ENCODE assay signal across 8 mouse cellular contexts in genomic region chr4:132638461-132639190, GRCm38 (mm10). TPM values are rescaled to one million over a fixed set of nuclear protein-coding genes. Genes with fewer than 3 reads are reported as not detected.
DNase-seq lines count a peak whose midpoint lies in the region; ATAC-seq and TF ChIP-seq lines count a peak whose summit lies in the region.

TSS of gene Eya3 (plus strand) at chr4:132638987.

- no peaks in the 10 kb centered on the region for H3K4me1 ChIP-seq in cortical plate, adult 2 months (ENCODE audit: control insufficient read depth, insufficient read depth, low read length)
- peaks cover 32% of the 10 kb centered on the region for H3K4me1 ChIP-seq in megakaryocyte, embryonic 14.5 days

- peak; percentile 97 for ATAC-seq in activated CD4-positive, CD25-positive, alpha-beta regulatory T cell, adult 4 months

- TF ChIP-seq POLR2A in cortical plate, adult 2 months (IDR thresholded peaks at IDR 0.05; ENCODE audit: extremely low read depth, insufficient read depth, low read length): peak; percentile 79

- DNase-seq in gastrocnemius, adult 8-10 months (ENCODE audit: low spot score in 2 of 2): peak; percentile 92 to 95
- peak; percentile 89 for DNase-seq in hindlimb bud, embryonic 11.5 days (ENCODE audit: extremely low spot score, low read depth, low spot score)
- DNase-seq in left cerebral cortex, adult 8-10 months (ENCODE audit: low spot score in 2 of 2): peak; percentile 87 to 95
- peak; percentile 96 to 97 for DNase-seq in right cerebral cortex, postnatal 10 days (ENCODE audit: low spot score in 2 of 2)
- DNase-seq in urinary bladder, postnatal 25 days (ENCODE audit: low spot score): peak; percentile 91

- no peaks in the 10 kb centered on the region for H3K27me3 ChIP-seq in megakaryocyte, embryonic 14.5 days (replicated peaks)

- H3K4me3 ChIP-seq in cortical plate, adult 2 months (ENCODE audit: insufficient read depth, low read length): peak within 1 kb of the TSS; percentile 56
- peak within 1 kb of the TSS; percentile 98 for H3K4me3 ChIP-seq in megakaryocyte, embryonic 14.5 days (replicated peaks)

- no peaks in the 10 kb centered on the region for H3K9me3 ChIP-seq in megakaryocyte, embryonic 14.5 days

- no peak for TF ChIP-seq CTCF in cortical plate, adult 2 months (IDR thresholded peaks at IDR 0.05; ENCODE audit: extremely low read depth, insufficient read depth, low read length)

- no peak within 1 kb of the TSS for H3K27ac ChIP-seq in cortical plate, adult 2 months (ENCODE audit: insufficient read depth, low read length)

- H3K36me3 ChIP-seq in megakaryocyte, embryonic 14.5 days (replicated peaks; ENCODE audit: low read length): peaks cover 41% of the 10 kb centered on the region

RNA-seq across cellular contexts. Expression of gene Eya3, which starts in this region (rescaled TPM):
- 10 to 100 TPM; 23.2 to 23.8 TPM for polyA plus RNA-seq in activated CD4-positive, CD25-positive, alpha-beta regulatory T cell, adult 4 months (2017; shearing (Covaris generic))
- 24.5 and 25.5 TPM in 2 replicates for polyA plus RNA-seq in cortical plate, adult 2 months (2012; rRNA removed)
- total RNA-seq in gastrocnemius, adult 8-10 months (2022): 10 to 100 TPM; 11.1 to 13.8 (median 12.1) TPM
- total RNA-seq in left cerebral cortex, adult 8-10 months (2022): 10 to 100 TPM; 29.2 to 36.5 (median 32.4) TPM
- polyA plus RNA-seq in megakaryocyte, embryonic 14.5 days (2012; ENCODE audit: insufficient read depth, low replicate concordance): 2.0 and 2.9 TPM in 2 replicates
